Mouse (Mus musculus) forebrain, embryonic 10.5 days (tissue): Measurements from ENCODE around the gene Srl. TPM values are rescaled to one million over a fixed set of nuclear protein-coding genes. Genes with fewer than 3 reads are reported as not detected.

ENCODE experiments used
- DNase-seq: peaks from one replicate; pipeline ENCODE4 v3.0.0-alpha.2; 2017; ENCODE audit warnings: low spot score; ENCODE audit errors: extremely low spot score
- H3K27ac ChIP-seq: fragments of 300-500 bp; sonication (generic); 2 replicates; pipeline ENCODE4 v1.5.1; 2016; ENCODE audit warnings: mild to moderate bottlenecking
- H3K27me3 ChIP-seq: fragments of 300-500 bp; sonication (generic); 2 replicates; pipeline ENCODE4 v1.6.1; 2016; ENCODE audit warnings: mild to moderate bottlenecking; ENCODE audit not compliant: poor library complexity, severe bottlenecking
- H3K36me3 ChIP-seq: fragments of 300-500 bp; sonication (generic); replicated peaks from 2 replicates; pipeline ENCODE4 v1.6.1; 2016; ENCODE audit warnings: mild to moderate bottlenecking, moderate library complexity
- H3K4me1 ChIP-seq: fragments of 300-500 bp; sonication (generic); 2 replicates; pipeline ENCODE4 v1.6.1; 2016
- H3K4me3 ChIP-seq: fragments of 300-500 bp; sonication (generic); 2 replicates; pipeline ENCODE4 v1.5.1; 2016; ENCODE audit warnings: mild to moderate bottlenecking, moderate library complexity
- H3K9me3 ChIP-seq: fragments of 300-500 bp; sonication (generic); 2 replicates; pipeline ENCODE4 v1.6.1; 2016; ENCODE audit warnings: mild to moderate bottlenecking, moderate library complexity
- WGBS: fragments of 180-500 bp; shearing (Covaris S2); methylation state at CpG from one replicate; pipeline ENCODE4 v1.1.7; 2016; 5-methylcytosine and 5-hydroxymethylcytosine counted together
- polyA plus RNA-seq: library from polyadenylated mRNA; unstranded; fragments of >200 nt; fragmentation: Nextera tagmentation; extraction: Ambion mirVana; gene quantifications from 2 replicates; pipeline ENCODE4 v1.2.1, GENCODE M21; 2016

Srl gene
- polyA plus RNA-seq, 1 experiment from 2014 or later: 23.8 TPM

DNA sequence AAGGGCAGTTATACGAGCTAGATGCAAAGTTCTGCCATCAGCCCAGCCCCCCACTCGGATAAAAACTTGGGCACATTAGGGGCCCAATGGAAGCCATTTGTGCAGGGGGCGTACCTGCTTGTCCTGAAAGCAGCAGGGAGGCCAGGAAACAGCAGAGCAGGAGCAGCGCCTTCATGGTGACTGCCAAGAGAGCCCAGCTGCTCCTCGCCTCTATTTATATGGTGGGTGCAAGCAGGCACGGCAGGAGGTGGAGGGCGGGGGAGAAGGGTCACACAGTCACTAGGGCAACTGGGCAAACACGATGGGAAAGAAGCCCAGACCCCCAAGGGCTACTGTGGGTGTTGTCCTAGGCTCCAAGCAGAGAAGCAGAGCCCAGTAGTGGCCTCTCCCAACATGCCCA lies 18.7 kb downstream of the Srl start:
- Histone ChIP-seq H3K27me3 (no peaks in the 10 kb centered on the region), H3K4me3 (no peak overlapping the region), H3K36me3 (peaks cover 7% of the 10 kb centered on the region), H3K27ac (no peak overlapping the region), H3K9me3 (peaks cover 7% of the 10 kb centered on the region), H3K4me1 (peaks cover 25% of the 10 kb centered on the region)
- no peak for DNase-seq
- WGBS: 61% methylated on average over 8 of the region's 8 CpGs

DNA sequence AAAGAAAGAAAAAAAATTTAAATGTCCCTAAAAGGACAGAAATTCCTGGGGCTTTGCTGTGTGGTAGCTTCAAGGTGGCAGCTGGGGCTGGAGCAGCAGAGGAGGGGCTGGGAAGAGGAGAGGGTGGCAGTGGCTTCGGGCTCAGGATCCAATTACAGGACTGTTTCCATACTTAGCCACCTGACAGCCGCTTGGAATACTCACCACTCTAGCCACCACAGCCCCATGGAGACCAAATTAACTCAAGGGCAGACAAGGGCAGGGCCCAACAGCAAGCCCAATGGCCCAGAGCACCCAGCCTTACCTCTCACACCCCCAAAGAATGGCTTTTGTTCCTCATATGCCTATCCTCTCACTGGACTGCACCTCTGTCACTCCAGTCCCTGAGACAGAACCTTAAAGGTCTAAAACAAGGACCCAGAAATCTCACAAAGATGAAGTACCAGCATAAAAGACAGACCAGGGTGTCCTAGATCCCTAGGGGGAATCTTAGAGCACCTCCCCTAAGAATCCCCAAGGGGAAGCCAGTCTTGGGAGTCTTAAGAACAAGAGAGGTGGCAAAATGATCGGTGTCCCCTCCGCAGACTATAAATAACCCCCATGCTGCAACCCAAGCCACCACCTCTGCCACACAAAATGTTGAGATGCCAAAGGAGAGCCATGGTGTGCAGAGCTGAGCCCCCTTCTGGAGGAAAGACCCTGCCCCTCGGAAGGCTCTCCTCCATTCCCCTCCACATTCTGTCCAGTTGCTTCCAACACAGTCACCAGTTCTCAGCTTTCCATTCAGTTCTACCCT lies 19.7 kb downstream of the Srl start:
- Histone ChIP-seq H3K36me3 (0 out of 2 replicates have a peak, but pooled peaks cover under 1% of the 10 kb centered on the region), H3K4me1 (peaks cover 25% of the 10 kb centered on the region), H3K27ac (no peak overlapping the region), H3K9me3 (peaks cover under 1% of the 10 kb centered on the region; the same call in 1 of the 2 replicates), H3K27me3 (no peaks in the 10 kb centered on the region), H3K4me3 (no peak overlapping the region)
- 71% methylated on average over 5 of the region's 5 CpGs for WGBS
- DNase-seq: no peak

DNA sequence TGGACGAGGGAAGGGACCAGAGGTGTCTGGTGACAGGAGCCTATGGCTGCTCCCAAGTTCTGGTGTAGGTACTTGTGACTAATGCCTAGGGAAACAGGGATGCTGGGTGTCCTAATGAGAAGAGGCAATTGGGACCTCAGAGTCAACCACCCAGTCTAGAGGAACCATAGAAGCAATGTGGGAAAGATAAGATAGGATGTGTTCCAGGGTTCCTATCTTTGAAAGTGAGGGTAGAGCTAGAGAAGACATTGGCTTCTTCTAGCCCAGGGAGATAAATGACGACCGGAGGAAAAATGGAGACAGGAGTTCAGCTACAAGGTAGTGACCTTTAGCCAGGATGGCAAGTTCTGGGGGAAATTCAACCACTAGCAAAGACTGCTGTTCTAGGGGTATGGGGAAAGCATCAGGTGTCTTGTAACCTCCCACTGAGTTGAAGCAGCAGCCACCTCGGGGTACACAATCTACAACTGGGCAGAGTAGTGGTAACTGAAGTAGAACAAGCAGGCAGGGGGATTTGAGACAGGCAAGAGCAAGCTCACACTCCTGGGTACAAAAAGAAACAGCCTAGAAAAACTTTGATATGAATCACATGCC lies 20.4 kb downstream of the Srl start:
- WGBS: 79% methylated on average over 4 of the region's 4 CpGs
- Histone ChIP-seq H3K27ac (no peak overlapping the region), H3K4me1 (peaks cover 25% of the 10 kb centered on the region), H3K9me3 (no peaks in the 10 kb centered on the region), H3K4me3 (no peak overlapping the region), H3K27me3 (no peaks in the 10 kb centered on the region), H3K36me3 (no peaks in the 10 kb centered on the region)
- no peak for DNase-seq

DNA sequence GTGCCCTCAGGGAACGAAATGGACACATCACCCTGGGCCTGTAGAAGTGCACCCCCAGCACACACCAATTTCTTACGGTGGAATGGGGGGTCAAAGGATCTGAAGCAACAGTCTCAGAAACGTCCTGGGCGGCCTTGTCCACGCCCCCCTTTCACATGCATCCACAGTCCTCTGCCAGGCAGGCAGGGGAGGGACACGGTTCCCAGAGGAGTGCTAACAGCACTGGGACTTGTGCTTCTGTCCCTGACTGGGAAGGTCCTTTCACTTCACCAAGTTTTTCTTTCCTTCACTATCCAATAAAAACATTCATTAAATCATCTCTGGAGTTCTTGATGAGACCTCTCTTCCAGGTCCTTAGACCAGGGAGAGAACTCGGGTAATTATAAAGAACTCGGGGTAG lies 20.9 kb downstream of the Srl start:
- DNase-seq: no peak
- Histone ChIP-seq H3K4me3 (no peak overlapping the region), H3K36me3 (no peaks in the 10 kb centered on the region), H3K27ac (no peak overlapping the region), H3K27me3 (no peaks in the 10 kb centered on the region), H3K9me3 (no peaks in the 10 kb centered on the region), H3K4me1 (peaks cover 25% of the 10 kb centered on the region)
- 80% methylated on average over 8 of the region's 8 CpGs for WGBS

DNA sequence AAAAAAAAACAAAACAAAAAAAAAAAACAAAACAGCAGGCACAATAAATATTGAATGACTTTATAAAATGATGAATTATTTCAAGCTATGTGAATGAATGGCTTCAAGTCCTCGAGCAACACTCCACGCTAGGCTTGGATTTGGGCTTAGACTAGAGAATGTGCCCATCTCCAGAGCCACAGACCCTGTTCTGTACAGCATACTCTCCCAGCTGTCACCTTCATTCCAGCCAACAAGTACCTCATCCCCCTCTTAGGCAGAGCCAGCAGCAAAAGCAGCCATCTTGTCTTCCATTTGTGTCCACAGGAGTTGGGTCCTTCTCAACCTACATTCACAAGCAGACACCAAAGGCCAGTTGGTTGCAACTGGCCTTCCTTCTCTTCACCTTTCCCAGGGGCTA lies 21.8 kb downstream of the Srl start:
- Histone ChIP-seq H3K4me1 (peaks cover 25% of the 10 kb centered on the region), H3K36me3 (no peaks in the 10 kb centered on the region), H3K4me3 (no peak overlapping the region), H3K27ac (no peak overlapping the region), H3K9me3 (no peaks in the 10 kb centered on the region), H3K27me3 (no peaks in the 10 kb centered on the region)
- DNase-seq: no peak
- WGBS: 96% methylated on average over 2 of the region's 2 CpGs

DNA sequence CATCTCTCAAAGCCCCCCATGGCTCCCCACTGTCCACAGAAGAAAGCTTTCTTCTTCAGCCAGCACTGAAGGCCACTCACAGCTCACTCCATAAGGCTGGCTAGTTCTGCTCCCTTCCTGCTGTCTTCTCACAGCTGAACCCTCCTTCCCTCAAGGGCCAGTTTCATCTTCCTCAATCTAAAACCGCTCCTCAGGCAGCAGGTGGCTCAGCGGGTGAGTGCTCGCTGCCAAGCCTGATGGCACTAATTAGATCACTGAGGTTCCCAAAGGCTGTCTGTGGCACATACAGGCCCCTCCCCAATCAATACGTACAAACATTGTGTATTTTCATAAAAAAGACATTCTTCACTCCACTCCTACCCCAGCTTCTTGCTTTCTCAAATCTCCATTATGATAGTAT lies 22.5 kb downstream of the Srl start:
- H3K9me3 ChIP-seq: no peaks in the 10 kb centered on the region
- no peak overlapping the region for H3K27ac ChIP-seq
- DNase-seq: no peak
- H3K36me3 ChIP-seq: no peaks in the 10 kb centered on the region
- peaks cover 25% of the 10 kb centered on the region for H3K4me1 ChIP-seq
- 73% methylated on average over 4 of the region's 4 CpGs for WGBS
- H3K27me3 ChIP-seq: no peaks in the 10 kb centered on the region
- no peak overlapping the region for H3K4me3 ChIP-seq

DNA sequence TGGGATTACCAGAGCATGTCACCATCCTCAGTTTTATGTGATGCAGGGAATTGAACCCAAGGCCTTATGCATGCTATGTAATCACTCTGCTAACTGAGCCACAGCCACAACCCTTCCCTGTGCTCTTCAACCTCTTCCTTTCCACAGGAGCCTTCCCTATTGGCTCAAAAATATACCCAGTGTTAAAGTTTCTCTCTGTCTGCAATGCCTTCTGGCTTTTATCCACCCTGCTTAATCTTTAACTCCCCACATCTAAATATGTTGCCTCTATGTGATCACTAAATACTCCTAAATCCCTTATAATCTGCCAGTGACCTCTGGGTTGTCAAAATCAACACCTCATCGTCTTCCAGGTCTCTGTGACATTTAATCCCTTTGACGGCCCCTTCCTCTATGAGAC lies 23.7 kb downstream of the Srl start:
- no peaks in the 10 kb centered on the region for H3K36me3 ChIP-seq
- 78% methylated on average over 2 of the region's 2 CpGs for WGBS
- DNase-seq: no peak

DNA sequence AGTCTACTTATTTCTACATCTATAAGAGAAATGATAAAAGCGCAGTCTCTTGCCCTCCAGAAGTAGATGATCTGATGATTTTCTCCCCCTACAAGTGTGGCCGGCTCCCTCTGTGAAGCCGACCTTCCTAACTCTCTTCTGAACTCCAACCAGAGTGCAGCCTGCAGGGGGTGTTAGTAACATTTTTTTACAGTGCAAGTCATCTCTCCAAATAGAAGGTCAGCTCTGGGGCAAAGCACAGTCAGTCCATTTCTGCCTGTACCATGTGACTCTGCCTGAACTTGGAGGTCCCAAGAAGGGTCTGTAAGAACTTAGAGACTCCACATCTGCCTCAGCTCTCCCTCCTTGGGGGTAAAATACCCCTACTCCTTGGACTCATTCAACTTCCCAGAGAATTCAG lies 27.2 kb downstream of the Srl start:
- no peak for DNase-seq
- Histone ChIP-seq H3K9me3 (no peaks in the 10 kb centered on the region), H3K36me3 (no peaks in the 10 kb centered on the region), H3K4me3 (no peak overlapping the region), H3K4me1 (no peaks in the 10 kb centered on the region), H3K27me3 (no peaks in the 10 kb centered on the region), H3K27ac (no peak overlapping the region)
- WGBS: 92% methylated on average over 3 of the region's 3 CpGs

More for the DNA sequence above, 23.7 kb downstream of the Srl start:
- peaks cover 19% of the 10 kb centered on the region for H3K4me1 ChIP-seq
- H3K27ac ChIP-seq: no peak overlapping the region
- no peak overlapping the region for H3K4me3 ChIP-seq
- H3K27me3 ChIP-seq: no peaks in the 10 kb centered on the region
- no peaks in the 10 kb centered on the region for H3K9me3 ChIP-seq

DNA sequence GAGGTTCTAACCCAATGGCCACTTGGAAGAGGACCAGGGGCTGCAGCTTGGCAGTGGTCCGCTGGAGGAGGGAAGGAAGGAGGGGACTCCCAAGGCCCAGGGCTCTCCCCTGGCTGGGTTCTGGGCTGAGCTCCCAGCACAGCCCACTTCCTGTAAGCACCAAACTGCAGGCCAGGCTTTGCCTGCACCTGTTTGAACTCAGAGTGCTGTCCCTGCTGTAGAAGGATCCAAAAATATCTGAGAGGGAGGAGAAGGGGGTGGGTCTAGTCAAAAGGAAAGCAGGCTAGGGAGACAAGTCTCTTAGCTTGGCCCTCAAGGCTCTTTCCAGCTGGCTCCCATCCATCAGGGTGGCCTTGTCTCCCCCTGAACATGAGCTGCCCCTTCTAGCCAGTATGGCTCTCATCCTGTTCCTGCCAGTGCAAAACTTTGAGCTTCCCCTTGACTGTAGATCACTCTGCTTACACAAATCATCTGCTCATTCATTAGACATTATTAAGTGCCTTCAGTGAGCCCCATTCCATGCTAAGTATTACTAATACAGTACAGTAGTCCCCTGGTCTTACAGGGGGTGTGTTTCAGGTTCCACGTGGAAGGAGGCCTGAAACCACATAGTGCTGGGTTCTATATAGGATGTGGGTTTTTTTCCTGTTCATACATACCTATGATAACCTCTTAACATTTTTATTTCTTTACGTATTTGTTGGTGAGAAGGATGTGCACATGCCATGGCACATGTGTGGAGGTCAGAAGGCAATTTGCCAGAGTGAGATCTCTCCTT lies 28.8 kb downstream of the Srl start:
- no peaks in the 10 kb centered on the region for H3K9me3 ChIP-seq
- no peak overlapping the region for H3K27ac ChIP-seq
- WGBS: 80% methylated on average over 3 of the region's 3 CpGs
- no peaks in the 10 kb centered on the region for H3K27me3 ChIP-seq
- no peak overlapping the region for H3K4me3 ChIP-seq
- no peak for DNase-seq
- no peaks in the 10 kb centered on the region for H3K36me3 ChIP-seq
- H3K4me1 ChIP-seq: no peaks in the 10 kb centered on the region

DNA sequence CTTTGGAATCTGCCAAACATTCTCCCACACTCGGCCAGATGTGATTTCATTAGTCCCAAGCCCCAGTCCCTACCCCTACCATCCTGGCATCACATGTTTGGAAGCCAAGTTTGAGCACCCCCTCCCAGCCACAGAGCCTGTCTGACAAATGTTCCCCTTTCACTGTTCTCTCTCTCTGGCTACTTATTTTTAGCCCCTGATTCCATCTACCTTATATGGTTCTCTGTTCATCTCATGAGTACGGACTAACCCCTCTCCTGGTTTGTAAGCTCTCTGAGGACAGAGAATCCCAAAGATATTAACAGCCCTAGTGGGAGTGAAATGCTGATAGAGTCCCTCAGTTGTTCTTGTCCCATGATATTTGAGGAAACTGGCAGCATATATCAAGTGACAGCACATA lies 30.2 kb downstream of the Srl start:
- Histone ChIP-seq H3K27me3 (no peaks in the 10 kb centered on the region), H3K27ac (no peak overlapping the region), H3K9me3 (no peaks in the 10 kb centered on the region), H3K4me1 (no peaks in the 10 kb centered on the region), H3K4me3 (no peak overlapping the region), H3K36me3 (no peaks in the 10 kb centered on the region)
- no peak for DNase-seq
- WGBS: 89% methylated on average over 2 of the region's 2 CpGs

DNA sequence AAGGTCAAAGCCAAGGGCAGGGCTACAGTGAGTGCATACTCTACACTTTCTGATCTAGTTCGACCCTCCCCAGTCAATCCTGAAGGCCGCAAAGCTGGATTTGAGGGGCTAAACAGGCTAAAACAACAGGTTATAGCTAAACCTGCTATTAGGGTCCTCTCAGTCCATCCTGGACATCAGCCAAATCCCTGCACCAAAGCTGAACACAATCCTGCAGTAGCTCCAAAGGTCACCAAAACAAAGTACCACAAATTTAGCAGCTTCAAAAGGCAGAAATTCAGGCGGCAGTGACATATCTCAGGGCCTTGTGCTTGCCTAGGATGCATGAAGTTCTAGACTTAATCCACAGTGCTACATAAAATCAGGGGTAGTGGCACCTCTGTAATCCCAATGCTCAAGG lies 35.4 kb downstream of the Srl start:
- WGBS: 86% methylated on average over 3 of the region's 3 CpGs
- H3K9me3 ChIP-seq: no peaks in the 10 kb centered on the region
- no peaks in the 10 kb centered on the region for H3K27me3 ChIP-seq
- no peak overlapping the region for H3K27ac ChIP-seq
- no peaks in the 10 kb centered on the region for H3K36me3 ChIP-seq
- no peak for DNase-seq
- H3K4me3 ChIP-seq: no peak overlapping the region
- H3K4me1 ChIP-seq: no peaks in the 10 kb centered on the region

DNA sequence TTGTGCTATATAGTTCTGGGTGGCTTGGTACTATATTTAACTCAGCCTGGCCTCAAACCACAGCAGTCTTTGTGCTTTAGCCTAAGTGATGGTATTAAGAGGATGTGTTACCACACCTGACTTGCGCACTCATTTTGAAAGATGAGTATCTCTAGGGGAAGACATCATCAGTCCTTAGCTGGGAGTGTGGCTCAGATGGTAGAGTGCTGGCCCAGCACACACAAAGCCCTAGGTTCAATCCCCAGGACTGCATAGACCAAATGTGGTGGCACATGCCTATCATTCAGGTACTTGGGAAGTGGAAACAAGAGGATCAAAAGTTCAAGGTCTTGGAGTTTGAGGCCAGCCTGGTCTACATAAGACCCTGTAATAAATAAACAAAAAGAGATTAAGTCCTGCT lies 38.1 kb downstream of the Srl start:
- Histone ChIP-seq H3K36me3 (no peaks in the 10 kb centered on the region), H3K27ac (no peak overlapping the region), H3K4me3 (no peak overlapping the region), H3K4me1 (no peaks in the 10 kb centered on the region), H3K9me3 (no peaks in the 10 kb centered on the region), H3K27me3 (no peaks in the 10 kb centered on the region)
- no peak for DNase-seq
- WGBS: 98% methylated on average over 1 of the region's 1 CpGs

DNA sequence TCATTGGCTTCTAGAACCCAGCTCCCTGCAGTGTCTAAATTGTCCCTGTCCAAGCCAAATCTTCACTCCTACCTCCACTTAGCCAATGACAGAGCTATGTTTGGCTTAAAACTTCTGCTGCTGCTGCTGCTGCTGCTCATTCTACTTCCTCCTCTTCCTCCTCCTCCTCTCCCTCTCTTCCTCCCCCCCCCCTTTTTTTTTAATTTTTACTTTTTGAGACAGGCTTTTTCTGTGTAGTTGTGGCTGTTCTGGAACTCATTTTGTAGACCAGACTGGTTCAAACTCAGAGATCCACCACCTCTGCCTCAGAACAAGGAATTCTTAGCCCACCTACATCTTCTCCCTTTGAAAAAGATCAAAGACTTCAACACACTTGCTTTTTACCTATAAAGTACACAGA lies 39.0 kb downstream of the Srl start:
- no peaks in the 10 kb centered on the region for H3K36me3 ChIP-seq
- no peak for DNase-seq
- no peaks in the 10 kb centered on the region for H3K4me1 ChIP-seq
- no peak overlapping the region for H3K4me3 ChIP-seq
- no peaks in the 10 kb centered on the region for H3K9me3 ChIP-seq
- H3K27me3 ChIP-seq: no peaks in the 10 kb centered on the region
- H3K27ac ChIP-seq: no peak overlapping the region
